Mouse (Mus musculus) stomach, embryonic 16.5 days (tissue): ENCODE data around the gene Tanc2. TPM values are rescaled to one million over a fixed set of nuclear protein-coding genes. Genes with fewer than 3 reads are reported as not detected.

ENCODE experiments used
- ATAC-seq: fragments of 200-750 bp; cut with Nextera tagmentation; 2 replicates; pipeline ENCODE4 v1.8.0; 2017; ENCODE audit warnings: moderate number of reproducible peaks, moderate TSS enrichment; ENCODE audit not compliant: insufficient read depth, low FRiP score
- H3K27ac ChIP-seq: fragments of 300-500 bp; sonication (generic); 2 replicates; pipeline ENCODE4 v1.5.1; 2014; ENCODE audit warnings: low read length
- H3K27me3 ChIP-seq: fragments of 300-500 bp; sonication (generic); 2 replicates; pipeline ENCODE4 v1.6.1; 2014; ENCODE audit warnings: low read length, control low read depth, mixed read lengths; ENCODE audit not compliant: control insufficient read depth, insufficient read depth
- H3K36me3 ChIP-seq: fragments of 300-500 bp; sonication (generic); 2 replicates; pipeline ENCODE4 v1.6.1; 2014; ENCODE audit warnings: low read length; ENCODE audit not compliant: control insufficient read depth, insufficient read depth
- H3K4me1 ChIP-seq: fragments of 300-500 bp; sonication (generic); 2 replicates; pipeline ENCODE4 v1.6.1; 2014; ENCODE audit warnings: low read length, control low read depth, mixed read lengths; ENCODE audit not compliant: control insufficient read depth, insufficient read depth
- H3K4me2 ChIP-seq: fragments of 300-500 bp; sonication (generic); 2 replicates; pipeline ENCODE4 v1.6.1; 2014; ENCODE audit warnings: low read depth, low read length, mixed read lengths
- H3K4me3 ChIP-seq: fragments of 300-500 bp; sonication (generic); replicated peaks from 2 replicates; pipeline ENCODE4 v1.5.1; 2014; ENCODE audit warnings: mild to moderate bottlenecking, low read length
- H3K9ac ChIP-seq: fragments of 300-500 bp; sonication (generic); 2 replicates; pipeline ENCODE4 v1.6.1; 2014; ENCODE audit warnings: low read length
- H3K9me3 ChIP-seq: fragments of 300-500 bp; sonication (generic); replicated peaks from 2 replicates; pipeline ENCODE4 v1.6.1; 2016; ENCODE audit warnings: low read length, control low read depth; ENCODE audit not compliant: control insufficient read depth
- WGBS: fragments of 180-500 bp; shearing (Covaris S2); extraction: QIAGEN DNeasy Blood & Tissue Kit; methylation state at CpG from one replicate; pipeline ENCODE4 v1.1.7; 2014; 5-methylcytosine and 5-hydroxymethylcytosine counted together
- polyA plus RNA-seq: library from polyadenylated mRNA; unstranded; fragments of >200 nt; fragmentation: Nextera tagmentation; extraction: Ambion mirVana; gene quantifications from 2 replicates; pipeline ENCODE4 v1.2.1, GENCODE M21; 2015

Tanc2 gene
- polyA plus RNA-seq, 1 experiment from 2014 or later, result 6.7 TPM

GRCm38 (mm10) chr11:105836344-105836891, 246.6 kb downstream of the Tanc2 start:
- no peaks in the 10 kb centered on the region for H3K27me3 ChIP-seq
- H3K9me3 ChIP-seq, result no peaks in the 10 kb centered on the region
- WGBS, result 70% methylated on average over 6 of the region's 6 CpGs
- ATAC-seq, result no peak
- no peak overlapping the region for H3K4me2 ChIP-seq
- H3K36me3 ChIP-seq, result 0 out of 2 replicates have a peak, but pooled peaks cover 3% of the 10 kb centered on the region
- no peak overlapping the region for H3K4me3 ChIP-seq
- H3K4me1 ChIP-seq, result no peaks in the 10 kb centered on the region
- no peak overlapping the region for H3K27ac ChIP-seq
- no peak overlapping the region for H3K9ac ChIP-seq

- Histone ChIP-seq H3K4me2 (no peak overlapping the region), H3K4me1 (no peaks in the 10 kb centered on the region), H3K9ac (no peak overlapping the region), H3K36me3 (0 out of 2 replicates have a peak, but pooled peaks cover 3% of the 10 kb centered on the region), H3K4me3 (no peak overlapping the region), H3K27me3 (no peaks in the 10 kb centered on the region), H3K9me3 (no peaks in the 10 kb centered on the region), H3K27ac (no peak overlapping the region)
- no peak for ATAC-seq
These were observed 248.2 kb downstream of the Tanc2 start for GRCm38 (mm10) chr11:105837962-105838361.

GRCm38 (mm10) chr11:105845901-105846300, 256.1 kb downstream of the Tanc2 start:
- Histone ChIP-seq H3K4me2 (no peak overlapping the region), H3K36me3 (no peaks in the 10 kb centered on the region), H3K27me3 (no peaks in the 10 kb centered on the region), H3K4me1 (no peaks in the 10 kb centered on the region), H3K27ac (no peak overlapping the region), H3K9ac (no peak overlapping the region), H3K9me3 (no peaks in the 10 kb centered on the region), H3K4me3 (no peak overlapping the region)
- no peak for ATAC-seq
- WGBS, result 63% methylated on average over 1 of the region's 1 CpGs

GRCm38 (mm10) chr11:105855504-105855903, 265.7 kb downstream of the Tanc2 start:
- Histone ChIP-seq H3K9ac (no peak overlapping the region), H3K27ac (no peak overlapping the region), H3K27me3 (no peaks in the 10 kb centered on the region), H3K4me1 (no peaks in the 10 kb centered on the region), H3K9me3 (no peaks in the 10 kb centered on the region), H3K4me3 (no peak overlapping the region), H3K36me3 (no peaks in the 10 kb centered on the region), H3K4me2 (no peak overlapping the region)
- ATAC-seq, result no peak
- WGBS, result 53% methylated on average over 3 of the region's 3 CpGs

GRCm38 (mm10) chr11:105858063-105858462, 268.3 kb downstream of the Tanc2 start:
- no peaks in the 10 kb centered on the region for H3K4me1 ChIP-seq
- no peak overlapping the region for H3K4me2 ChIP-seq
- no peaks in the 10 kb centered on the region for H3K27me3 ChIP-seq
- H3K9me3 ChIP-seq, result no peaks in the 10 kb centered on the region
- H3K36me3 ChIP-seq, result no peaks in the 10 kb centered on the region
- no peak for ATAC-seq
- no peak overlapping the region for H3K4me3 ChIP-seq
- no peak overlapping the region for H3K27ac ChIP-seq
- no peak overlapping the region for H3K9ac ChIP-seq

GRCm38 (mm10) chr11:105885558-105885957, 295.8 kb downstream of the Tanc2 start:
- no peak for ATAC-seq
- no peak overlapping the region for H3K4me2 ChIP-seq
- no peak overlapping the region for H3K4me3 ChIP-seq
- H3K4me1 ChIP-seq, result no peaks in the 10 kb centered on the region
- no peaks in the 10 kb centered on the region for H3K27me3 ChIP-seq
- no peaks in the 10 kb centered on the region for H3K36me3 ChIP-seq
- H3K9ac ChIP-seq, result no peak overlapping the region
- H3K27ac ChIP-seq, result no peak overlapping the region
- no peaks in the 10 kb centered on the region for H3K9me3 ChIP-seq
- 86% methylated on average over 1 of the region's 1 CpGs for WGBS

- ATAC-seq, result no peak
- Histone ChIP-seq H3K9me3 (no peaks in the 10 kb centered on the region), H3K4me2 (no peak overlapping the region), H3K4me1 (no peaks in the 10 kb centered on the region), H3K27ac (no peak overlapping the region), H3K9ac (no peak overlapping the region), H3K36me3 (no peaks in the 10 kb centered on the region), H3K4me3 (no peak overlapping the region), H3K27me3 (no peaks in the 10 kb centered on the region)
- WGBS, result 48% methylated on average over 1 of the region's 1 CpGs
These were observed 297.5 kb downstream of the Tanc2 start for GRCm38 (mm10) chr11:105887281-105887680.

GRCm38 (mm10) chr11:105899151-105899550, 309.4 kb downstream of the Tanc2 start:
- Histone ChIP-seq H3K27me3 (no peaks in the 10 kb centered on the region), H3K9ac (no peak overlapping the region), H3K9me3 (no peaks in the 10 kb centered on the region), H3K4me2 (no peak overlapping the region), H3K27ac (no peak overlapping the region), H3K4me1 (no peaks in the 10 kb centered on the region), H3K36me3 (no peaks in the 10 kb centered on the region), H3K4me3 (no peak overlapping the region)
- 34% methylated on average over 1 of the region's 1 CpGs for WGBS
- ATAC-seq, result no peak

- no peaks in the 10 kb centered on the region for H3K36me3 ChIP-seq
- H3K9ac ChIP-seq, result no peak overlapping the region
- H3K4me1 ChIP-seq, result 0 out of 2 replicates have a peak, but pooled peaks cover 6% of the 10 kb centered on the region
- H3K27me3 ChIP-seq, result no peaks in the 10 kb centered on the region
- no peak for ATAC-seq
- H3K4me2 ChIP-seq, result no peak overlapping the region
- WGBS, result 60% methylated on average over 2 of the region's 2 CpGs
- H3K27ac ChIP-seq, result no peak overlapping the region
- no peaks in the 10 kb centered on the region for H3K9me3 ChIP-seq
- H3K4me3 ChIP-seq, result no peak overlapping the region
These were observed 311.7 kb downstream of the Tanc2 start for GRCm38 (mm10) chr11:105901501-105901900.
